Mouse (Mus musculus) lung, postnatal 36 days (tissue): ENCODE results near the gene Scamp5.

ENCODE experiments used
- DNase-seq: peaks from one replicate; pipeline ENCODE4 v3.0.0; 2022; ENCODE audit warnings: mixed read lengths

The Scamp5 gene

DNA sequence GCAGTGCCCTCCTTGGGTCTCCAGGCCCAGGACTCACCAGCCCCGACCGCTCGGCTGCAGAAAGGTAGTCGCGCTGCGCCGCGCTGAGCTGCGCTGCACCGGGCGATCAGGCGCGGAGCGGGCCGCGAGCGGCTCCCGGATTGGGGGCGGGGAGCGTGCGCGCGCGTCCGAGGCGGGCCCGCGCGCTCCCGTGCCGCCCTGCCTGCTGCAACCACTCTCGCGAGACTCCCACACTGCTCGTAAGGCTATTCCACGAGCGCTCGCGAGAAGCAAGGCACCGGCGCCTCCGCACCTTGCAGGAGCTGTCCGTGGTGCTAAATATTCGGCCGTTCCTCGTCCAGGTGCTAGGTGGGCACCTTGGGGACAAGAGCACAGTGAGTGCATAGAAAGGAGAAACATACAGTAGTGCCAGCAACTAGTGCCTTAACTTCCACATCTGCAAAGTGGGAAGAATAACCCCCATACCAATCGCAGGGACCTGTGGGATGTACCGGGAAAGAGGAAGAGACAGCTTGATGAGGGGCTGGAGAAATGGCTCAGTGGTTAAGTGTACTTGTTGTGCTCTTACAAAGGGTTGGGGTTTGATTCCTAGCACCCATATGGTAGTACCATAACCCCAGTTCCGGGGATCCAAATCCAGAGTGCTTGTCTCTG lies at the start of gene Scamp5:
Scamp5 (minus strand) TSS at position 165 of the 654 bp plus-strand sequence.
- DNase-seq = peak; percentile 91

DNA sequence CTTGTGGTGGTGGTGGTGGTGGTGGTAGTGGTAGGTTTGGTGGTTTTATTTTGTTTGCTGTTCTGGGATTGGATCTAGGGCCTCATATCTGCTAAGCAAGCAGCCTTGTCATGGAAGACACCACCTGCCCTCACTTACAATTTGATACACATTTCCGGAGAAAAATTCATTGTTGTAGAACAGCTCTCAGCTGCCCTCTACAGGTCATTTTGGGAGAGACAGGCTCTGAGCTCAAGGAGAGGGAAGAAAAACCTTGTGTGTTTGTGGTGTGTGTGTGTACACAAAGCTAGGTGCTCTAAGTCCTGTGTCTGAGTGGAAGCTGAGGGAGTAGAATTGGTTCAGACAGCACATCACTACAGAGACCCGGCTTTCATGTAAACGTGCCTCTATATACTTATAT lies 49.3 kb upstream of the Scamp5 start:
- DNase-seq = peak; percentile 75

DNA sequence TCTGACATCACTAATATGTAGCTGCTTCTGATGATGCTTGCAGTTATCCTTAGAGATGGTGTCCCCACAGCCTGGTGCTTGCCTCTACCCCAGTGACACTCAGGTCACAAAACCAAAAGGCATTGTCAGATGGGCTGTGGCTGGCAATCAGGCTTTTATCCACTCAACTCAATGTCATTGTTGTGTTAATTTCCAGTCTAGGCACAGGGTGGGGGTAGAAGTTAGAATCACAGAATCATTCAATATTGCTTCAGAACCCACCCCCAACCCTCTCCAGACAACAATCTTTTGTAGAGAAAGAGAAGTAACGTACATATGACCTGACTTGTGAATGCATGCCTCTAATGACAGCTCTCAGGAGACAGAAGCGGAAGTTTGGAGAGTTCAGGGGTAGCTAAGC lies 42.7 kb upstream of the Scamp5 start:
- no peak for DNase-seq

DNA sequence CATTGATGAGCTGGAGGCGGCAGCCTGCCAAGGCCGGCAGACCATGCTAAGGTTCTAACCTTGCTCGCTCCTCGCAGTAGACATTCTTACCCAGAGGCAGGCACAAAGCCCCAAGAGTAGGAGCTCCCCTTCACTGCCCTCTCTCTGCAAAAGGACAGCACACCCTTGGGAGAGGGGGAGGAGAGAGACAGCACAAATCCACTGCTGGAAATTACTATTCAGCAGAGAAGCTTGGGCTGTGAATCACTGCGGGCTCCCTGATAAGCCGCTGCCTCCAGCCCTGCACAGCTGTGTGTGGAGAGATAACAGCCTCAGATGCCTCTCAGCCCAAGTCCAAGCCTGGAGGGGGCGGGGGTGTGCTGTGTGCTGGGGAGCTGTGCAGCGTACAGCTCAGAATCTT lies 37.8 kb upstream of the Scamp5 start:
- no peak for DNase-seq

DNA sequence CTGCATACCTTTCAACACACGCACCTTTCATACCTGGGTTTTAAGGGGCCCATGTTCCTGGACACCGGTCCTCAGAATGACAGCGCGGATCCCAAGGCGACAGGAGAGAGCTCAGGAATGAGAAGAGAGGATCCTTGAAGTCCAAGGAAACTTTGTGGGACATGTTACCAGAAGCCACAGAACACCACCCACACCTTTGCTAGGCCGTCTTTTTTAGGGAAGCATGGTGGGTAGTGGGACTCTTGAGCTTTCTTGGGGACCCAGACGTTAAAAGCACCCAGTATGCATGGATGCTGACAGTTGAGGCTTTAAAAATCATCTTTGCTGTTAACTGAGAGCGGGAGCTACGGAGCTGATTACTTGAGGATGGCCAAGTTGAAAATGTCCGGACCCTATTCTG lies 37.0 kb upstream of the Scamp5 start:
- no peak for DNase-seq

DNA sequence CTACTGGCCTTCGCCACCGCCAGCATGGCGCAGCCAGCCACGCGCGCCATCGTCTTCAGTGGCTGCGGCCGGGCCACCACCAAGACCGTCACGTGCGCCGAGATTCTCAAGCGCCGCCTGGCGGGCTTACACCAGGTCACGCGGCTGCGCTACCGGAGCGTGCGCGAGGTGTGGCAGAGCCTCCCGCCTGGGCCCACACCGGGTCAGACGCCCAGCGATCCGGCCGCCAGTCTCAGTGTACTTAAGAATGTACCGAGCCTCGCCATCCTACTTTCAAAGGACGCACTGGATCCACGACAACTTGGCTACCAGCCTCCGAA lies 36.5 kb upstream of the Scamp5 start:
- peak; percentile 58 for DNase-seq

DNA sequence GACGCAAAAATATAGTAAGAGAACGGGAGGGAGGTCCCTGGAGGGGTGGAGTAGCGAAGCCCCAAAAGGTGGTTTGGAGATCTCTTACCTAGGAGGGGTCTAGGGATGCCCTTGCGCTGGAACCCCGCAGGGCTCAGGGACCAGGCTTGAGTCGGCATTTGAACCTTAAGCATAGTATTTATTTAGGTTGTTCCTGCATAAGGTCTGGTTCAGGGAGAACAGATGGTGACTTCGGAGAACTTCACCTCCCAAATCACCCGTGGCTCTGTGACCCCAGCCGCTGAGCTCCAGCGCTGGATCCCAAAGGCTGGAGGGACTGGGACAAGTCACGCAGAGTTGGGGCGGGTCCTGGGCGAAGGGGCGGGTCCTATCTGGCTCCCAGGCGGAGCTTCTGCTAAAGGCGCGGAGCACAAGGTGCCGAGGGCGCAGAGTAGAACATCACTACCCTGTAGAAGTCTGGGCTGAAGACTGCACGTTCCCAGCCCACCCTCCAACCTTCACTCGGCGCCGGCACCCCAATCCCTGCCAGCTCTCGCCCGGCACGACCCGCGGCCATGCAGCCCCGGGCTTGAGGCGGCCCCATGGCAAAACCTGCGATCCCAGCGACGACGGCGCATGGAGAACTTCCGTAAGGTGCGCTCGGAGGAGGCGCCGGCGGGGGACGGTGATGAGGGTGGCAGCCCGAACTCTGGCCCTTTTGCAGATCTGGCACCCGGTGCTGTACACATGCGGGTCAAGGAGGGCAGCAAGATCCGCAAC lies 35.9 kb upstream of the Scamp5 start, which contains the start of gene Rpp25:
Rpp25 (plus strand) TSS at position 405 of the 759 bp plus-strand sequence.
- DNase-seq = peak; percentile 56

DNA sequence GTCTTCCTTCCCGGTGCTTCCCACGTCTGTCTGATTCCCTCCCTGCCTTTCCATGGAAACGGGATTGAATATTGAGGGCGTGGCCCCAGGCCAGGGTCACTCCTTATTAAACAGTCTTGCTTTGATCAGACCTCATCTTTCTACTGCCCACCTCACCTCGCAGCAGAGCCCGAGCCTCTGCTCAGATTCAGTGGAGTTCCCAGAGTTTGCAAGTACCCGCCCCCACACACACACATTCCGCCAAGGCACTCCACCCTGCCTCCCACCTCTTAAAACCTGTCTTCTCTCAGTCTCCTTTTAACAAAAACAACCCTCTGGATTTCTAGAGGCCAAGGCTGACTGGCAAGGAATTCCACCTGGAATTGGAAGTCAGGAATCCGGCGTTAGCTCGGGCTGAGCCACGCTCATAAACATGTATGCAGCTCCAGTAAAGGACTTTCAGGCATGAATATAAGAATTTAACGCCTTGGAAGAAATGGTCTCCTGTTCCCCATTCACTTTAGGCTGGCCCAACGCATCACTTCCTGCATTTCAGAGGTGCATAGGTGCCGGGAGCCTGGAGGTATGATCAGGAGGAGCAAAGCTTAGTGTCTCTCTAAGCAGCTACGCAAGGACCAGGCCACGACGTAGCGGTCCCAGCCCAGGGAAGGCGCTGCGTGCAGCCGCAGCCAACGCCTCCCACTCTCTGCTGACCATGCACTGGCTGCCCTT lies 35.2 kb upstream of the Scamp5 start:
- DNase-seq = no peak

DNA sequence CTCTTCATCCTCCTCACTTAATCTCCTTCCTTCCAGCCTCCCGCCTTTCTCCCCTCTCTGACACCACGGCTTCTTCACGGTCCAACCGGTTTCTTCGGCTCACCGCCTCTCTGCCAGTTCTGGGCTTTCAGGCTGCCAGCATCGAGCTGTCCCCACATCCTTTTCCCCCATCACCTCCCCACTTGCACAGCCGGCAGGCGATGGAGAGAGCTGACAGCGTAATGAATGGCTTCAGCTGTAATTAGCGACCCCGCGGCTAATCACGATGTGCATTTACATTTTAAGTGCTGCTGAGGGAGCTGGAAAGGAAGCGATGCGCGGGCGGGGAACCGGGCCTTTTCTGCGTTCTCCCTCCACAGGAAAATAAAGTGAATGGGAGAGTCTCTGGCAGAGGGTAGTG lies 34.0 kb upstream of the Scamp5 start:
- DNase-seq = no peak

DNA sequence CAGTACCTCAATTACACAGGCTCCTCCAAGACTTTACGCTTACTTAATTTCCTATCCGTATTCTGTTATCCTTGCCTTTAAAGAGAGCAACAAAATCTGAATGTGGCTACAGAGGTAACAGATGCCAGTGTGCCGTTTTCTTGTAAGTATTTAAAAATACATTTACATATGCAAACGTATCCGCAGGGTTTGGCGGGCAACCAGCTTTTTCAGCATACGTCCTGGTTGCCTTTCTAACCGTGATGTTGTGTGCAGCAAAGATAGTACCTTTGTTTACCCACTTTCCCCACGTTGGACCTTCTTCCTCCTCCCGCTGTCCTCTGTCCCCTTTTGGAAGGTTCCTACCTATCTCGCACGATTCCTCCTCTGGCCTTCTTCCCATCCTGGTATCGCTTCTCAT lies 33.6 kb upstream of the Scamp5 start:
- no peak for DNase-seq

DNA sequence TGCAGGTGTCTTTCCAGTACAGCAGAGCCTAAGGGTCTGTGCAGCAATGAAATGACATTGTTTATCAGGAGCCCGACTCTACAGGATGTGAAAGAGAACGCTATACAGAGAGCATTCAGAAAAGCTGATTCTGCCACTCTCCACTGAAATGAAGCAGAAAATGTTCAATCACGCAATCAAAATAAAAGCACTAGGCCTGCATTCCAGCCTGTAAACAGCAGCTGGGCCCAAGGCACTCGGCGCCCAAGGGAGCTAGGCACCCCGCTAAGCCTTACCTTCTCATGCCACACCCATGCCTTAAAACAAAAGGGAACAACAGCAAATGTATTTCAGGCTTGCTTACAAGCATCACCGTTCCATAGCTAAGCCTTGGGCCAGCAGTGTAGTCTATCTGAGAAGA lies 30.7 kb upstream of the Scamp5 start:
- DNase-seq = no peak

DNA sequence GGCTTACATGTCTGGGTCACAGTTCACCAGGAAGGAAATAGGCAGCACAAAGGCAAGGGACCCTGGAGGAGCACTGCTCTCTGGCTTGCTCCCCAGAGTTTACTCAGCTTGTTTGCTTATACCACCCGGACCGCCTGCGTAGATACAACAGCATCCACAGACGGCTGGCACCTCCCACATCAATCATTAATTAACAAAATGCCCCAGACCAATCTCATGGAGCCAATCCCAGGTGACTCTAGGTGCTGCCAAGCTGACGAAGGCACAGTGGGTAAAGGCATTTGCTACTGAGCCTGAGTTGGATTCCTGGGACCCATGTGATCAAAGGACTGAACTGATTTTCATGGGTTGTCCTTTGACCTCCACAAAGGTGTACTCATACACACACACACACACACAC lies 29.4 kb upstream of the Scamp5 start:
- no peak for DNase-seq

DNA sequence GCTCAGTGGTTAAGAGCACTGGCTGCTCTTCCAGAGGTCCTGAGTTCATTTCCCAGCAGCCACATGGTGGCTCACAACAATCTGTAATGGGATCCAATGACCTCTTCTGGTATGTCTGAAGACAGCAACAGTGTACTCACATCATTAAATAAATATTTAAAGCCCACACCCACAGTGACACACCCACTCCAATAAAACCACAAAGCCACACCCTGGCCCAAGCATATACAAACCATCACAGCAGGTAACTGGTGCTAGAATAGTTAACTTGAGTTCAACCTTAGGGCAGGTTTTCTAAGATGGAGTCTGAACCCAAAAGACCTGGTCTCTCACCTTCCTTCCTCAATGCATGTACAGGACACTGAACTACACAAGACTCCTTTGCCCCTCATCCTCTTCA lies 27.1 kb upstream of the Scamp5 start:
- DNase-seq = no peak

DNA sequence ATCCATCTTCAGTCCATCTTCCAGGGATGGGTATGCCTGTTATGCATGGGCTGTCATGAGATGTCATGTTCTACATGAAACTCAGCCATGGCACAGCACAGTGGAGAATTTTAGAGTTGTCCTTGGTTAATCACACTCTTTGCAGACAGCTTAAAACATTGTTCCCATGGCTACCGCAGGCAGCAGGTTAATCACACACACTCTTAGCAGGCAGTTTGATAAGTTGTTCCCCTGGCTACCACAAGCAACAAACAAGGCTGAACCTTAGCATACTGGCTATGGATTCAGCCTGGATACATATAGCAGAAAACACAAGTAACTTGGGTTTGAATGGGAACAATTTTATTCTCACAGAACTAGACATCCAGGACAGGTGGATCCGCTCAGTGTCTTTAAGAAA lies 25.7 kb upstream of the Scamp5 start:
- no peak for DNase-seq

DNA sequence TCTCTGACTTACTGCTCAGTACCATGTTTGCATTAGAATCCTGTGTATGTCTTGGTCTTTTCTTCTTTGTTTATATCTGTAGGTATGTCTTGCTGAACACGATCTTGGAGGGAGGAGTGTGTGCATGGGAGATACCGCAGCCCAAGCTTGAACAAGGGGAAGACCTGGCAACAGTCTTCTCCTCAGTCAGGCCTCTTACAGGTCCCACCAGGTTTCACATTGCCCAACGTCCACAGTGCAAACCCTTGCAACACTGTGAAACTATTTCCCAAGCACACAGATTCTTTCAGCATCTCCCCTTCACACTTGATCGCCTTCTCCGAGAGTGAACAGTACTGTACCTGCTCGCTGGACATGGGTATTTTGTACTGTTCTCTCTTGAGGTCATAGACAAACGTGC lies 19.9 kb upstream of the Scamp5 start:
- no peak for DNase-seq

DNA sequence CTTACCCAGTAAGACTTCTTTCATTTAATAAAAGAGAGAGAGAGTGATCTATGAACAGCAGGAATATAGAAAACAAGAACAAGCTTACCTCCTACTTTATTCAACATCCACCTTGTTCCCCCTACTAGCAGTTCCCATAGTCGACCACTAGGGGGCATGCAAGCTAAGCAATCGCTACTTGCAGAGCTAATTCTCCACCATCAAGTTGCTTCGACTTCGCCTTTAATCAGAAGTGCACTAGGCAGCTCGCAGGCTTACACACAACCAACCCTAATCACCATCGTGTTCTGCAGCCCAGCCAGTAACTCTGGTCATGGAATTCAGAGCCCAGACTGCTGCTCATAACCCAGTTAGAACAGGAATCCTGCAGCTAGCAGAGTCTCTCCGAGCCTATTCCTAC lies 17.9 kb upstream of the Scamp5 start:
- peak; percentile 85 for DNase-seq

DNA sequence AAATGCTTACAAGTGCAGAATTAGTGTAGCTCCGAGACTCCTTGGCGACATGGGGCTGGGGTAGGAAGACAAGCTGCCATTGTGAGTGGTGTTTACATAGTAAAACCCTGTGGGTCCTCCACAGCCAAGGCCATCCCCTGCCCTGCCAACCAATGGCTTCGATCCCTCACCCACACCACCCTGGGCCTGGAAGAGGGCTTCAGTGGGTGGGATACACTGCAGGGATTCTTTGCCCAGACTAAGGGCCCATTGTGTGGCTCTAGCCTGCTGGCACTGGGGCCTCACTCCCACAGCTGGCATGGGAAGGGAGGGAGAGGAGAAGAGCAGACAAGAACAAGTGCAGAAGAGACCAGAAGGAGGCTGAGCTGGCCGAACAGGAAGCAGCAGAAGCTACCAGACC lies 1.1 kb upstream of the Scamp5 start:
- DNase-seq = no peak

DNA sequence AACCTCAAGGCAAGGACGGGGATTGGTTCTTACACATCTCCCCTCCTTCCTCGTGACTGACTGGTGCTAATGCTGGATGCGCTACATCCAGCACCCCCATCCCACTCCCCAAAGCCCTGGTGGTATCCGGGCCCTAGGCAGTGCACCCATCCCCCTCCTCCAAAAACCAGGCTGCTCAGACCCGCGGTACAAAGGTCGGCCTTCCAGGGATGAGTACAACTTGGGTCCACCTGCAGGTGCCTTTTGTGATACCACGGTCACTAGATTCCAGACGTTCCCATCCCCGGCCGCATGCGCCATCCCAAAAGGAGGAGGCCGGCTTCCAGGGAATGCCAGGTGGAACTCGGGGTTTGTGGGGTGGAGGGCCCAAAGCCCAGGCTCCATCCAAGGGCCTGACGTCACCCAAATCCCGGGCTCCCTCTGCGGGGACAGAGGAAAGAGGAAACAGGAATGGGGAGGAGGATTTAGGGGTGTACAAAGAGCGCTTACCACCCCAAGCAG lies 539 bp downstream of the Scamp5 start:
- peak; percentile 5 for DNase-seq

DNA sequence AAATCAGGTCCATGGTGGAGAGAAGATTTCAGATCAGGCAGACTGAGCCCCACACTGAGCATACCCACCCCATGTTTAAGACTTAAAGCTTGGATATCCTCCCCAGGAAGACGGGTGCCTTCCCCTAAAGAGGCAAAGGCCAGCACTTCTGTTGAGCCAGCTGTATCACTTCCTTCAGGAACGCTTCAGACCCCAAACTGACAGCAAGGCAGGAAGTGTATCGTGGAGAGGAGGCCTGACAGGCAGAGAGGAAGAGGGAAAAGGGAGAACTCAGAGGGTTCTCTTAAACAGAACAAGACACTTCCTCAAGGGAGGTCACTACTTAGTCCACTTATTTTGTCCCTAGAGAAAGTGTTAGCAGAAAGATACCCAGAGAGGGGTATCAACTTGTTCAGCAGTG lies 1.8 kb downstream of the Scamp5 start:
- peak; percentile 4 for DNase-seq

DNA sequence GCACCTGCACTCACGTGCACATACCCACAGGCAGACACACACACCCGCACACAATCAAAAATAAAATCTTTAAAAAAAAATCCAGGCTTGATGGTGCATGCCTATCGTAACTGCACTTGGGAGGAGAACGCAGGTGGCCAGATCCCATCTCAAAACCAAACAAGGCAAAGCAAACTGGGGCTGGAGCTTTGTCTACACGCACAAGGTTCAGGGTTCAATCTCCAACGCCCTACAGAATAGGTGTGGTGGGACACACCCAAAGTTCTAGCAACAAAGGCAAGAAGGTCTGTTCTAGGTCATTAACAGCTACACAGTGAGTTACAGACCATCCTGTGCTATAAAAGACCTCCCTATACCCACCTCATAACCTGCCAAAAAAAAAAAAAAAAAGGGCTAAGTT lies 5.0 kb downstream of the Scamp5 start:
- no peak for DNase-seq

DNA sequence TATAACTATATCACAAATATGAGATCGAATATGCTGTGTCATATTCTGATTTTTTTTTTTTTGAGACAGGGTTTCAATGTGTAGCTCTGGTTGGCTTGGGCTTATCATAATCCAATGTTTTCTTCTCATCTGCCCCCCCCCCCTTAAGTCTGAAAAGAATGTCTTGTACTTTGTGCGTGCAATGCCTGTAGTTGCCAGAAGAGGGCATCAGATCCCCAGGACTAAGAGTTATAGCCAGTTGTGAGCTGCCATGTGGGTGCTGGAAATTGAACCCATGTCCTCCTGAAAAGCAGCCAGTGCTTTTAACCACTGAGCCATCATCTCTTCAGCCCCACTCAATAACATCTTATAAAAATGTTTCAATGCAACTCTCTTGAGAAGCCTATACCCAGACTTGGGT lies 8.2 kb downstream of the Scamp5 start:
- no peak for DNase-seq

DNA sequence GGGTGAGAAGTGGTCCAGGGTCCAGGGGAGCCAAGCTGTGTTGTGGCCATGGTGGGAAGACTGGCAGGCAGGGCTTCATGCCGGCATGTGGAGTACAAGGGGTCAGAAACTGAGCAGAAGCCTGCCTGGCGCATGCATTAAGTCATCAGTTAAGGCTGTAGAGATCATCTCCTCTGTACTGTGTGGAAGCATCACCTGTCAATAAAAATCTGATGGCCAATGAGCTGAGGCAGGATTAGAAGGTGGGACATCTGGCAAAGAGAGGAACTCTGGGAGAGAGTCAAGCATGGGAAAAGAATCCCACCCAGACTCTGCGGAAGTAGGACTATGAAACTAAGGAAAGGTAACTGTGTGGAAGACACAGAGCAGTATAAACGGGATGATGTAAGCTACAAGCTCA lies 14.3 kb downstream of the Scamp5 start:
- no peak for DNase-seq

DNA sequence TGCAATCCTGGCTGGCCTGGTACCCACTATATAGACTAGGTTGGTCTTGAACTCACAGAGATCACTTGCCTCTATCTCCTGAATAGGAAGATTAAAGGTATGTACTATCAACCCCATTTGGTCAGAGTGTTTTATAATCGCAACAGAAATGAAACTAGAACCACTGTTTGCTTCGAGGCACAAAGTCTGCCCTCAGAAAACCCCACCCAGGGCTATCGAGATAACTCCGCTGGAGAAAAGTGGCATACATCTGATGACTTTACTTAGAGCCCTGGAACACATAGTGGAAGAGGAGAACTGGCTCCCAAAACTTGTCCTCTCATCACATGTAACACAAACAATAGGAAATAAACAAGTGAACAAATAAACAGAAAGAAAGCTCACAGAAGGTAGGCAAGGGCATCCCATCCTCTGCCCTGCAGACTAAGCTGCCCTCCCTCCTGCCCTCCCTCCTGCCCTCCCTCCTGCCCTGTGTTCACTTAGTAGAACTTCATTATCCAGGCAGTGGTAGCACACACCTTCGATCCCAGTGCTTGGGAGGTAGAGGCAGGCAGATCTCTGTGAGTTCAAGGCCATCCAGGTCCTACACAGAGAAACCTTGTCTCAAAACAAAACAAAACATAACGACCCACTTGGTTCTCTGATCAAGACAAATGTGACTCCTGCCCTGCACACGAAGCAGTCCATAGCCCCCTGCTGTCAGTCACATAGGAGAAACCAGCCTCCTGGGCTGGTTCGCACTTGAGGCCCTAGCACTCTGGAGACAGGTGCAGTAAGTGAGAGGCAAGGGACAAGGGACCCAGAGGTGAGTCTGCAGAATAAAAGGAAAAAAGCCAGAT lies 15.0 kb downstream of the Scamp5 start:
- DNase-seq = no peak
